Mouse (Mus musculus): ENCODE measurements around the gene Vamp2. TPM values are rescaled to one million over a fixed set of nuclear protein-coding genes. Genes with fewer than 3 reads are reported as not detected.

Vamp2 gene
- polyA plus RNA-seq, 1 experiment = 97.7 TPM

DNA sequence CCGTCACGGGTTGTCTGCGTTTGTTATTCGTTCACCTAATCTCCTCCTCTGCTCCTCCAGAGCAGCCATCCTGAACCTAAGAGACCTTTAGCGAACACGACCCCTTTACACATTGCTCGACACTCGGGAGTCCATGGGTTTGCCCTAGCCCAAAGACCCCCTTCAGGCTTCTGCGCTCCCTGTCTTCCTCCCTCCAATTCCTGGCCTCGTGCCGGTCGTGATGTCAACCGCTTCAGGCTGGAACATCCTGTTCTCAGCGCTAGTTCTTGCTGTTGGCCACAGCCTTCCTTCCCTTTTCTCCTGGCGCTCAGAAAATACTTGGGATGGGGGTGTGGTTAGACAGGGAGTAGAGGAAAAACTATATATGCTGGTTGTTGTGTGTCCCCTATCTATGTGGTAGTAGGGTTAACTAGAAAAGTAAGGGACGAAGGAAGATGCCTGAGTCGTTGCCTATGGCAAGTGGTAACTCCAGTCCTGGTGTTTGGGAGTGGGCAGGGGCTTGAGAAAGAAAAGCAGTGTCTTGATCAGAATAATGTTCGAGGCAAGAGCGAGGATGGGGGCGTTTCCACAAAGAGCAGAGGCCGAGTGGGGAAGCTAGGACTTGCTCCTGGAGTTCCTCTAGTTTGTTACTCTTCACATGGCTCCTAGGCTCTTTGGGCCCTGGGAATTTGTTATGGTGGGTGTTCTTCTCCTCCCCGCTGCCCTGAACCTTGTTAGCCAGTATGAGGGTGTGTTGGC is 11.1 kb downstream of the Vamp2 start:
- no peak for DNase-seq (ENCODE audit: low read depth)

GRCm38 (mm10) chr11:69099915-69100345 is 11.6 kb downstream of the Vamp2 start:
- DNase-seq (ENCODE audit: low read depth) = no peak

DNA sequence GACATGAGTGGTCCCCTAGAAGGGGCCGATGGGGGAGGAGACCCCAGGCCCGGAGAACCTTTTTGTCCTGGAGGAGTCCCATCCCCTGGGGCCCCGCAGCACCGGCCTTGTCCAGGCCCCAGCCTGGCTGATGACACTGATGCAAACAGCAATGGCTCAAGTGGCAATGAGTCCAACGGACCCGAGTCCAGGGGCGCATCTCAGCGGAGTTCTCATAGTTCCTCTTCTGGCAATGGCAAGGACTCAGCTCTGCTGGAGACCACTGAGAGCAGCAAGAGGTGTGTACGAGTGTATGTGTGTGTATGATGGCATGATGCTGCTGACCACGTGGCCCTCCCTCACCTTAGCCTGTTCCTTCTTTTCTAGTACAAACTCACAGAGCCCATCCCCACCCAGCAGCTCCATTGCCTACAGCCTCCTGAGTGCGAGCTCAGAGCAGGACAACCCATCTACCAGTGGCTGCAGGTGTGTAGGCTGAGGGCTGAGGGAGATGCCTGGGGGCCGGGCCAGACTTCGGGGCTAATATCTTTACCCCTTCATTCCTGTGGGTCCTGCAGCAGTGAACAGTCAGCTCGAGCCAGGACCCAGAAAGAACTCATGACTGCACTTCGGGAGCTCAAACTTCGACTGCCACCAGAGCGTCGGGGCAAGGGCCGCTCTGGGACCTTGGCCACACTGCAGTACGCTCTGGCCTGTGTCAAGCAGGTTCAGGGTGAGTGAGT is 12.5 kb downstream of the Vamp2 start:
- DNase-seq (ENCODE audit: low read depth) = no peak

GRCm38 (mm10) chr11:69101604-69102402 is 13.5 kb downstream of the Vamp2 start:
- DNase-seq (ENCODE audit: low read depth) = no peak

DNA sequence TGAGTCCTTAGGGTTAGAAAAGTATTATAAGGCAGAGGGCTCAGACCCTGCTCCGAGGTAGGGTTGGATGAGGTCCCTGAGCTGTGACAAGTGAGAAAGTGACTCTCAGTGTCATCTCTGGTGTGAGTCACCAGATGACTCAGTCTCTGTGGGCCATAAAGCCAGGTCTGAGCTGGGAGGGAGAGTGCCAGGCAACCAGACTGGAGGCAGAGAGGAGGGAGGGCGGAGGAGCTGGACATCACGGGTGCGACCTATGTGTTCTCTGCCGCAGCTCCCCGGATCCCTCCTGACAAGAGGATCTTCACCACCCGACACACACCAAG is 14.1 kb downstream of the Vamp2 start:
- DNase-seq (ENCODE audit: low read depth) = no peak

- no peak for DNase-seq (ENCODE audit: low read depth)
These were observed 14.8 kb downstream of the Vamp2 start for GRCm38 (mm10) chr11:69103121-69103520.

- no peak for DNase-seq (ENCODE audit: low read depth)
These were observed 15.5 kb downstream of the Vamp2 start for GRCm38 (mm10) chr11:69103531-69104435.

- no peak for DNase-seq (ENCODE audit: low read depth)
These were observed 16.2 kb downstream of the Vamp2 start for GRCm38 (mm10) chr11:69104487-69104886.

DNA sequence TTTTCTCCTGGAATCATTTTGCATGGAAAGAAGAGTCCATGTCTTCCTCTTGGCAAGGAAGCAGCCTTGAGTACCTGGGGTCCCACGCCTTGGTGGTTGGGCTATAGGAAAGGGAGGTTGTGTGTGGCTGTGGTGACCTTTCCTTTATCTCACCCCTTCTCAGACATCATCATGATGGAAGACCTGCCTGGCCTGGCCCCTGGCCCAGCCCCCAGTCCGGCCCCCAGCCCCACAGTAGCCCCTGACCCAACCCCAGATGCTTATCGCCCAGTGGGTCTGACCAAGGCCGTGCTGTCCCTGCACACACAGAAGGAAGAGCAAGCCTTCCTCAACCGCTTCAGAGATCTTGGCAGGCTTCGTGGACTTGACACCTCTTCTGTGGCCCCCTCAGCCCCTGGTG is 16.9 kb downstream of the Vamp2 start:
- no peak for DNase-seq (ENCODE audit: low read depth)

GRCm38 (mm10) chr11:69105796-69106195 is 17.5 kb downstream of the Vamp2 start:
- DNase-seq (ENCODE audit: low read depth) = no peak

GRCm38 (mm10) chr11:69106299-69106698 is 18.0 kb downstream of the Vamp2 start:
- no peak for DNase-seq (ENCODE audit: low read depth)

DNA sequence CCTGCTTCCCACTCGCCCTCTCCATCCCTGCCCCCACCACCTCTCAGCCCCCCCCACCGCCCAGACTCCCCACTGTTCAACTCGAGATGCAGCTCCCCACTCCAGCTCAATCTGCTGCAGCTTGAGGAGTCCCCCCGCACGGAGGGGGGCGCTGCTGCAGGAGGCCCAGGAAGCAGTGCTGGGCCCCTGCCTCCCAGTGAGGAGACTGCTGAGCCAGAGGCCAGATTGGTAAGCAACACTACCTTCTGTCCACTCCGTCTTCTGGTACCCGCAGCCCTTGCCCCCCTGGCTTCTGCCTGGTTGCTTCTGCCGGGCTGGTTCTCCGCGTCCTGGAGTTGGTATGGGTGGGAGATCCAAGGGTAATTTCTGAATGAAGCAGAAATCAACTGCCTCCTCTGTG is 18.6 kb downstream of the Vamp2 start:
- no peak for DNase-seq (ENCODE audit: low read depth)

DNA sequence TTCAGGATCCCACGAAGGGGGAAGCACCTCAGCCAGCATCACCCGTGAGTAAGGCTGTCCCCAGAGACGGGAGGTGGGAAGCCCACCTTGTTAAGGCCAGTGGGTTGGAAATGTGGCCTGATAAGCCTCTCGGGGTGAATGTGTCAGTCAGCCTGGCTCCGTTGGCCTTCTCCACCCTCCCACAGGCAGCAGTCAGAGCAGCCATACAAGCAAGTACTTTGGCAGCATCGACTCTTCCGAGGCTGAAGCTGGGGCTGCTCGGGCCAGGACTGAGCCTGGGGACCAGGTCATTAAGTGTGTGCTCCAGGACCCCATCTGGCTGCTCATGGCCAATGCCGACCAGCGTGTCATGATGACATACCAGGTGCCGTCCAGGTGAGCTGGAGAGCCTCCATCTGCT is 19.4 kb downstream of the Vamp2 start:
- no peak for DNase-seq (ENCODE audit: low read depth)

DNA sequence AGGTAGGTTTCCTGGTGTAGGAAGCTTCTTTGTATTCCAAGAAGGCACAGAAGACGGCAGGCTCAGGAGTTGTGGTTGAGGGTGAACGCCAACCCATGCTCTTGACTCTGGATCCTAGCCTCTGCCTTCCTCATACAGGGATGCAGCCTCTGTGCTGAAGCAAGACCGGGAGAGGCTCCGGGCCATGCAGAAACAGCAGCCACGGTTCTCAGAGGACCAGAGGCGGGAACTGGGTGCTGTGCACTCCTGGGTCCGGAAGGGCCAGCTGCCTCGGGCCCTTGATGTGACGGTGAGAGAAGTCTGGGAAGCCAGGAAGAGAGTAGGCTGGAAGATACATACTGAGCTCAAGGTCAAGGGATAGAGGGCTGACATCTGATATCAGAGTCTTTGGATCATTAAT is 19.9 kb downstream of the Vamp2 start:
- DNase-seq (ENCODE audit: low read depth) = no peak

- no peak for DNase-seq (ENCODE audit: low read depth)
These were observed 21.0 kb downstream of the Vamp2 start for GRCm38 (mm10) chr11:69109032-69109900.

GRCm38 (mm10) chr11:69110319-69111046 is 22.2 kb downstream of the Vamp2 start:
- DNase-seq (ENCODE audit: low read depth) = no peak

- no peak for DNase-seq (ENCODE audit: low read depth)
These were observed 22.9 kb downstream of the Vamp2 start for GRCm38 (mm10) chr11:69111051-69111810.

DNA sequence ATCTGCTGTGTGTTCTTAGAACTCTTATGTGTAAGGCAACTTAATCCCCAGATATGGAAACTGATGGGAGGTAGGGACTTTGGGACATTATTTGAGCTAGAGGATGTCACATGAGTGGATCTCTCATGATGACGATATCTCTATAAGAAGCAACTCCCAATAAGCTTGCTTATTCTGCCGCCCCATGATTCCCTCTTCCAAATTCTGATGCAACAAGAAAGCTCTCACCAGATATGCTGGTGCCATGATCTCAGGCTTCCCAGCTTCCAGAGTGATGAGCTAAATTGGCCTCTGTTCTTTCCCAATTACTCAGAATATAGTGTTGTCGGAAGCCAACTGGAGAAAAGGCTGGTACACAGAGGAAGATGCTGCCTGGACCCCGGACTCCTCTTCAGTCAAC is 23.6 kb downstream of the Vamp2 start:
- DNase-seq (ENCODE audit: low read depth) = no peak

DNA sequence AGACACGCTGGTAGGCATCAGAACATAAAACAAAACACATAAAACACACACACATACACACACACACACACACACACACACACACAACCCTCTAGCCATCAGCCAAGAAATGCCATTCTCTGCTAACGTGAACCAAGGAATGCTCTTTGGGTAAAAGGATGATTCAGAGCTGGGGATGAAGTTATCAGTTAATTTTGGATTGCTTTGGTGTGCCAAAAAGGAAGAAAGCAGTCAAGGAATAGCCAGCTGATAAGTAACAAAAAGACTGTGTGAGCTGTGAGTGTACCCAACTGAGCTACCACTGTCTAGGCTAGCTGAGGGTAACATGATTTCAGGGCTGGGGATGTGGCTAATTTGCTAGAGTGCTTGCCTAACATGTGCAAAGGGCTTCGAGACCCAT is 25.7 kb downstream of the Vamp2 start:
- no peak for DNase-seq (ENCODE audit: low read depth)

Measured in gonadal fat pad, adult 2 months (tissue).